Mouse (Mus musculus) c-Kit-positive CD71-positive TER-119-positive erythroid progenitor cells, embryonic 14.5 days (primary cell): ENCODE data around the gene Hnrnpr.

Experiments
- DNase-seq: peaks from one replicate; pipeline ENCODE4 v3.0.0-alpha.2; 2013; ENCODE audit warnings: low spot score

Gene Hnrnpr

GRCm38 (mm10) chr4:136309780-136310179, 962 bp upstream of the Hnrnpr start:
- DNase-seq: peak; percentile 84

- DNase-seq: peak; percentile 74
Measured at GRCm38 (mm10) chr4:136311042-136311999, 579 bp downstream of the Hnrnpr start.

- peak; percentile 32 for DNase-seq
Measured at GRCm38 (mm10) chr4:136312616-136313015, 1.9 kb downstream of the Hnrnpr start.

GRCm38 (mm10) chr4:136317667-136318066, 6.9 kb downstream of the Hnrnpr start:
- no peak for DNase-seq

- DNase-seq: no peak
Measured at GRCm38 (mm10) chr4:136320016-136320415, 9.3 kb downstream of the Hnrnpr start.

- DNase-seq: no peak
Measured at GRCm38 (mm10) chr4:136324226-136324625, 13.5 kb downstream of the Hnrnpr start.

- DNase-seq: no peak
Measured at GRCm38 (mm10) chr4:136327238-136327637, 16.5 kb downstream of the Hnrnpr start.

GRCm38 (mm10) chr4:136328115-136328514, 17.4 kb downstream of the Hnrnpr start:
- DNase-seq: no peak

- no peak for DNase-seq
Measured at GRCm38 (mm10) chr4:136331709-136332108, 21.0 kb downstream of the Hnrnpr start.

- no peak for DNase-seq
Measured at GRCm38 (mm10) chr4:136333191-136333590, 22.4 kb downstream of the Hnrnpr start.

- DNase-seq: no peak
Measured at GRCm38 (mm10) chr4:136335065-136335464, 24.3 kb downstream of the Hnrnpr start.

- DNase-seq: no peak
Measured at GRCm38 (mm10) chr4:136337129-136337528, 26.4 kb downstream of the Hnrnpr start.

GRCm38 (mm10) chr4:136349616-136350015, 38.9 kb downstream of the Hnrnpr start:
- DNase-seq: no peak

- DNase-seq: no peak
Measured at GRCm38 (mm10) chr4:136357026-136357425, 46.3 kb downstream of the Hnrnpr start.

- no peak for DNase-seq
Measured at GRCm38 (mm10) chr4:136357429-136357828, 46.7 kb downstream of the Hnrnpr start.

- no peak for DNase-seq
Measured at GRCm38 (mm10) chr4:136367856-136368255, 57.1 kb downstream of the Hnrnpr start.

GRCm38 (mm10) chr4:136369727-136370126, 59.0 kb downstream of the Hnrnpr start:
- peak; percentile 68 for DNase-seq

GRCm38 (mm10) chr4:136373494-136374181, 62.9 kb downstream of the Hnrnpr start:
- no peak for DNase-seq

GRCm38 (mm10) chr4:136377001-136377400, 66.3 kb downstream of the Hnrnpr start:
- DNase-seq: no peak

- no peak for DNase-seq
Measured at GRCm38 (mm10) chr4:136383052-136383451, 72.3 kb downstream of the Hnrnpr start.

- DNase-seq: no peak
Measured at GRCm38 (mm10) chr4:136383839-136384238, 73.1 kb downstream of the Hnrnpr start.

GRCm38 (mm10) chr4:136387261-136387660, 76.5 kb downstream of the Hnrnpr start:
- no peak for DNase-seq

GRCm38 (mm10) chr4:136401806-136402205, 91.1 kb downstream of the Hnrnpr start:
- DNase-seq: no peak
